Mouse (Mus musculus) ES-Bruce4 (cell line): ENCODE results near the gene Zfp36l1. TPM values are rescaled to one million over a fixed set of nuclear protein-coding genes. Genes with fewer than 3 reads are reported as not detected.

Experiments
- H3K27ac ChIP-seq: 2 replicates; pipeline ENCODE4 v1.5.1; 2012; ENCODE audit warnings: low read length, inconsistent platforms; ENCODE audit not compliant: insufficient read depth
- H3K27me3 ChIP-seq: 2 replicates; pipeline ENCODE4 v1.6.1; 2012; ENCODE audit warnings: mild to moderate bottlenecking, low read length, inconsistent platforms; ENCODE audit not compliant: control insufficient read depth, poor library complexity, insufficient read depth, severe bottlenecking
- H3K36me3 ChIP-seq: 2 replicates; pipeline ENCODE4 v1.6.1; 2012; ENCODE audit warnings: inconsistent platforms, mild to moderate bottlenecking, low read length, moderate library complexity; ENCODE audit not compliant: control insufficient read depth, poor library complexity, insufficient read depth, severe bottlenecking
- H3K4me1 ChIP-seq: one replicate; pipeline ENCODE4 v1.8.1; 2011; ENCODE audit warnings: low read length; ENCODE audit not compliant: control insufficient read depth, insufficient read depth
- H3K4me3 ChIP-seq: 2 replicates; pipeline ENCODE4 v1.5.1; 2011; ENCODE audit warnings: low read depth, mild to moderate bottlenecking, low read length
- H3K9ac ChIP-seq: 2 replicates; pipeline ENCODE4 v1.6.1; 2012; ENCODE audit warnings: low read depth, mild to moderate bottlenecking, inconsistent platforms; ENCODE audit not compliant: poor library complexity, severe bottlenecking
- H3K9me3 ChIP-seq: replicated peaks from 2 replicates; pipeline ENCODE4 v1.6.1; 2012; ENCODE audit warnings: mild to moderate bottlenecking, low read length, inconsistent platforms; ENCODE audit not compliant: control insufficient read depth, poor library complexity, insufficient read depth, severe bottlenecking
- CTCF ChIP-seq: IDR thresholded peaks from one replicate; pipeline ENCODE4 v1.8.1; 2011; ENCODE audit warnings: low read depth, low read length
- EP300 ChIP-seq: IDR thresholded peaks from 2 replicates; pipeline ENCODE4 v1.6.1; 2011; ENCODE audit warnings: low read depth, low read length; ENCODE audit not compliant: insufficient read depth
- POLR2A ChIP-seq: IDR thresholded peaks from one replicate; pipeline ENCODE4 v1.8.1; 2011; ENCODE audit warnings: low read length; ENCODE audit not compliant: insufficient read depth
- polyA plus RNA-seq: library from polyadenylated mRNA; stranded (reverse); fragments of >200 nt; gene quantifications from 2 replicates; pipeline ENCODE4 v1.2.4, GENCODE M21; 2011; ENCODE audit warnings: low read depth; ENCODE audit not compliant: missing spikeins, insufficient read depth, insufficient read length

Gene Zfp36l1
- polyA plus RNA-seq, result 71.6 and 75.7 TPM in 2 replicates

GRCm38 (mm10) chr12:80112852-80113551 lies at the start of gene Zfp36l1:
Zfp36l1 (minus strand) TSS chr12:80113013.
- Histone ChIP-seq H3K27me3 (no peaks in the 10 kb centered on the region), H3K9me3 (no peaks in the 10 kb centered on the region), H3K27ac (peak within 1 kb of the TSS; percentile 55), H3K4me1 (peaks cover 4% of the 10 kb centered on the region), H3K4me3 (peak within 1 kb of the TSS; percentile 92), H3K36me3 (peaks cover 8% of the 10 kb centered on the region; the same call in 1 of the 2 replicates), H3K9ac (peak within 1 kb of the TSS; percentile 89)
- no peak for TF ChIP-seq EP300
- TF ChIP-seq CTCF, result no peak
- TF ChIP-seq POLR2A, result peak; percentile 95

GRCm38 (mm10) chr12:80162448-80162847 lies 49.6 kb upstream of the Zfp36l1 start:
- no peaks in the 10 kb centered on the region for H3K36me3 ChIP-seq
- H3K9ac ChIP-seq, result no peak overlapping the region
- no peaks in the 10 kb centered on the region for H3K9me3 ChIP-seq
- H3K27me3 ChIP-seq, result no peaks in the 10 kb centered on the region
- no peaks in the 10 kb centered on the region for H3K4me1 ChIP-seq
- no peak overlapping the region for H3K27ac ChIP-seq
- TF ChIP-seq EP300 (no peak), CTCF (no peak), POLR2A (no peak)
- H3K4me3 ChIP-seq, result no peak overlapping the region

DNA sequence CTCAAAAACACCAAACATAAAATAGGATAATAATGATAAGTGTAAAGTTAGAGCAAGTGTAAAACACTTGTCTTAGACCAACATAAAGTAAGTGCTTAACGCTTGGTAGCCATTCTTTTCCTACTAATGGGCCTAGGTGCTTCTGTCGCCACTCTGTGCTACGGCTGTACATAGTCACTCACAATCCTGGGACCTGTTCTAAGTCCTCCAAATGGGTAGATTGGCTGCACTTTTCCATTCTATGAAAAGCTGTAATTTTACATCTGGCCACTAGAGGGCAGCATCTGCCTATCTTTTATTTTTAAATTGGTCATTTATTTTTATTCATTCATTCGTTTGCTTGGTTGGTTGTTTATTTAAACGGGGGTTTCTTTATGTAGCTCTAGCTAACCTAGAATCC lies 44.9 kb upstream of the Zfp36l1 start:
- H3K4me3 ChIP-seq, result no peak overlapping the region
- no peaks in the 10 kb centered on the region for H3K9me3 ChIP-seq
- peak; percentile 12 for TF ChIP-seq CTCF
- TF ChIP-seq POLR2A, result no peak
- H3K9ac ChIP-seq, result no peak overlapping the region
- H3K4me1 ChIP-seq, result no peaks in the 10 kb centered on the region
- H3K27me3 ChIP-seq, result no peaks in the 10 kb centered on the region
- H3K27ac ChIP-seq, result no peak overlapping the region
- no peaks in the 10 kb centered on the region for H3K36me3 ChIP-seq

GRCm38 (mm10) chr12:80153687-80154326 lies 41.0 kb upstream of the Zfp36l1 start:
- Histone ChIP-seq H3K27me3 (no peaks in the 10 kb centered on the region), H3K36me3 (no peaks in the 10 kb centered on the region), H3K9me3 (no peaks in the 10 kb centered on the region), H3K4me1 (no peaks in the 10 kb centered on the region), H3K27ac (no peak overlapping the region), H3K9ac (no peak overlapping the region), H3K4me3 (no peak overlapping the region)
- TF ChIP-seq POLR2A, result no peak
- TF ChIP-seq CTCF, result peak; percentile 37
- no peak for TF ChIP-seq EP300

DNA sequence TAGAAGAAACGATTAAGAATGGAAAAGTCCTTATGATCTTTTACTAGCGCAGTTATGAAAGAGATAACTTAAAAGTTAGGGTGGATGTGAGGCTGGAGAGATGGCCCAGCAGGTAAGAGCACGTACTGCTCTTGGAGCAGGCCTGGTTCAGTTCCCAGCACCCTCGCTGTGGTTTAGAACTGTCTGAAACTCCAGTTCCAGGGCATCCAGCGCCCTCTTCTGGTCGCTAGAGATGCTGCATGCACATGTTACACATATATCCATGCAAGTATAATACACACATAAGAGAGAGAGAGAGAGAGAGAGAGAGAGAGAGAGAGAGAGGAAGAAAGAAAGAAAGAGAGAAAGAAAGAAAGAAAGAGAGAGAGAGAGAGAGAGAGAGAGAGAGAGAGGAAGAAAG lies 40.3 kb upstream of the Zfp36l1 start:
- Histone ChIP-seq H3K4me3 (no peak overlapping the region), H3K27me3 (no peaks in the 10 kb centered on the region), H3K9me3 (no peaks in the 10 kb centered on the region), H3K36me3 (no peaks in the 10 kb centered on the region), H3K9ac (no peak overlapping the region), H3K4me1 (no peaks in the 10 kb centered on the region), H3K27ac (no peak overlapping the region)
- TF ChIP-seq POLR2A, result no peak
- peak; percentile 56 for TF ChIP-seq CTCF
- no peak for TF ChIP-seq EP300

GRCm38 (mm10) chr12:80151821-80152220 lies 39.0 kb upstream of the Zfp36l1 start:
- Histone ChIP-seq H3K4me1 (peaks cover 2% of the 10 kb centered on the region), H3K4me3 (no peak overlapping the region), H3K27ac (no peak overlapping the region), H3K9me3 (no peaks in the 10 kb centered on the region), H3K27me3 (no peaks in the 10 kb centered on the region), H3K36me3 (no peaks in the 10 kb centered on the region), H3K9ac (no peak overlapping the region)
- no peak for TF ChIP-seq EP300
- no peak for TF ChIP-seq POLR2A
- TF ChIP-seq CTCF, result peak; percentile 30
